Mouse (Mus musculus) E14TG2a.4 (cell line): ENCODE results near the gene Tnk2.

Source experiments
- H3K27me3 ChIP-seq: 2 replicates; pipeline ENCODE4 v1.6.1; 2014; ENCODE audit warnings: low read length, control low read depth; ENCODE audit not compliant: insufficient read depth
- H3K36me3 ChIP-seq: 2 replicates; pipeline ENCODE4 v1.6.1; 2014; ENCODE audit warnings: low read length, control low read depth; ENCODE audit not compliant: insufficient read depth
- H3K4me1 ChIP-seq: replicated peaks from 2 replicates; pipeline ENCODE4 v1.6.1; 2014; ENCODE audit warnings: low read depth, low read length, control low read depth
- H3K4me3 ChIP-seq: replicated peaks from 2 replicates; pipeline ENCODE4 v1.5.1; 2014; ENCODE audit warnings: mild to moderate bottlenecking, low read length
- H3K9me3 ChIP-seq: 2 replicates; pipeline ENCODE4 v1.6.1; 2014; ENCODE audit warnings: low read length, control low read depth
- CTCF ChIP-seq: conservative IDR thresholded peaks from 2 replicates; pipeline ENCODE4 v1.5.1; 2014; ENCODE audit warnings: low read length
- NANOG ChIP-seq: IDR thresholded peaks from 2 replicates; pipeline ENCODE4 v1.6.1; 2014; ENCODE audit warnings: borderline replicate concordance, low read length, mixed read lengths
- POU5F1 ChIP-seq: IDR thresholded peaks from 2 replicates; pipeline ENCODE4 v1.6.1; 2014; ENCODE audit warnings: low read length, borderline replicate concordance

Tnk2 gene

DNA sequence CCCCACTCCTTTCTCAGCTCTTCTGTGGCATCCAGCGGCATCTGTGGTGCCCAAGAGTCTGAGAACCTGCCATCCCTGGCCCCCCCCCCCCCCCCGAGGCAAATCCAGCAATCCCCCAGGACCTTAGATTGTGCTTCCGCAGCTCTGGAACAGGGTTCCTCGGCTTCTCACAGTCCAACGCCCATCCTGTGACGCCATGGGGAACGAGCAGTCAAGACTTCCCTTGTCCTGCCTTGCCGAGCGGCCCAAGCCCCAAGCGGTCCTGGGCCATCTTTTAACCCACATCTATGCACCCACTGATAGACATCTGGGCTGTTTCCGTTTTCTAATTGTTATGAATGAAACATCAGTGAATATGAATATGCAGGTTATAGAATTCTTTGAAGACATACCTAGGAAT, 68.5 kb downstream of the Tnk2 start:
- Histone ChIP-seq H3K27me3 (0 out of 2 replicates have a peak, but pooled peaks cover 9% of the 10 kb centered on the region), H3K9me3 (no peaks in the 10 kb centered on the region), H3K36me3 (no peaks in the 10 kb centered on the region), H3K4me1 (peaks cover 48% of the 10 kb centered on the region), H3K4me3 (0 out of 2 replicates have a peak overlapping the region, but pooled peaks have one; percentile 20)
- TF ChIP-seq CTCF (no peak), POU5F1 (no peak), NANOG (no peak)

DNA sequence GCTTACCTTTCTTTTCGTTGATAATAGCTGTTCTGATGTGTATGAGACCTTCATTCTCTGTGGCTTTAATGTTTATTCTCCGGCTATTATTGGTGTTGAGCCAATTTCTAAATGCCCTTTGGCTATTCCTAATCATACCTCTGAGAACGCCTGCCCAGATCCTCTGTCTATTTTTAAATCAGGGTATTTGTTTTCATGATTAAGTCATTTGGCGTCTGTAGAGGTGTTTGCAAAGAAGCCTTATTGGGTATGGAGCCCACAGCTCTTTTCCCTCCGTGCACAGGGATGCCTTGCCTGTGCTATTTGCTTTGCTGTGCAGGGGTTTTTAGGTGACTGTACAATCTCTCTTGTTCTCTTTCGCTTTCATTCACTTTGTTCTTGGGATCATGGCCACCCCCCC, 69.9 kb downstream of the Tnk2 start:
- H3K9me3 ChIP-seq = no peaks in the 10 kb centered on the region
- peaks cover 35% of the 10 kb centered on the region for H3K4me1 ChIP-seq
- TF ChIP-seq NANOG = no peak
- TF ChIP-seq CTCF = no peak
- no peak for TF ChIP-seq POU5F1
- no peak overlapping the region for H3K4me3 ChIP-seq
- 0 out of 2 replicates have a peak, but pooled peaks cover 10% of the 10 kb centered on the region for H3K27me3 ChIP-seq
- H3K36me3 ChIP-seq = no peaks in the 10 kb centered on the region

DNA sequence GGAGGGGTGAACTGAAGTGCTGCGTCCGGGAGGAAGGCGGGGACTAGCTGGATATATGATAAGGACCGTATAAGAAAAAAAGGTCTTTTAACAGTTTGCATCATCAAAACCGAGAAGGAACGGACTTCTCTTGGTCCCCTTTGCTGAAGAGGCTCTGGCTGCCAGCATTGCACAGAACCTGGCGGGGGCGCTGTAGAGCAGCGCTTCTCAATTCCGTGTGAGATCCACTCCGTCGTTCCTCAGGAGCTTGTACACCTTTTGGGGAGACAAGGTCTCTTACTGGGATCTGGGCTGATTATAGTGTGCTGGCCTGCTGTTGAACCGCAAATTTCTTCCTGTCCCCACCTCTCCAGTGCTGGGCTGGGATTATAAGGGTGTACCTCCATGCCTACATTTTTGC, 71.7 kb downstream of the Tnk2 start:
- TF ChIP-seq NANOG (no peak), CTCF (peak; percentile 92)
- Histone ChIP-seq H3K36me3 (no peaks in the 10 kb centered on the region), H3K9me3 (no peaks in the 10 kb centered on the region), H3K27me3 (0 out of 2 replicates have a peak, but pooled peaks cover 10% of the 10 kb centered on the region), H3K4me3 (peak overlapping the region; percentile 29; the same call in 1 of the 2 replicates), H3K4me1 (peaks cover 29% of the 10 kb centered on the region)

DNA sequence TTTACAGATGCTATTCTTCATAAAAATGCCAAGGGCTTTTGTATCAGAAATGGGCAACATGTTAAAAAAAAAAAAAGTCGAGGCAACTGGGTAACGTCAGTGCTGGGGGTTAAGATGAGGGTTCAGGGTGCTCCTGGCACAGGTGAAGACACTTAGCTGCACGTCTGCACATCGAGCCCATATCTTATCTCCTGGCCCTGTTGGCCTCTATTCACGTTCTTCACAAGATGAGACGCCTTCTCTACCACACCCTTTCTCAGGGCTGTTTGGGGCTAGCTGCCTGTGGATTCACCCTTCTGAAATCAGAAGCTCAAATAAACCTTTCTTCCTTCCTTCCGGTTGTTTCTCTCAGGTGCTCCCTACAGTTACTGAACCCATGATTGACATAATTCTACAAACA, 79.5 kb downstream of the Tnk2 start:
- no peaks in the 10 kb centered on the region for H3K27me3 ChIP-seq
- no peaks in the 10 kb centered on the region for H3K36me3 ChIP-seq
- H3K9me3 ChIP-seq = 0 out of 2 replicates have a peak, but pooled peaks cover 3% of the 10 kb centered on the region
- no peaks in the 10 kb centered on the region for H3K4me1 ChIP-seq
- TF ChIP-seq POU5F1 = no peak
- TF ChIP-seq CTCF = no peak
- TF ChIP-seq NANOG = no peak
- H3K4me3 ChIP-seq = no peak overlapping the region

DNA sequence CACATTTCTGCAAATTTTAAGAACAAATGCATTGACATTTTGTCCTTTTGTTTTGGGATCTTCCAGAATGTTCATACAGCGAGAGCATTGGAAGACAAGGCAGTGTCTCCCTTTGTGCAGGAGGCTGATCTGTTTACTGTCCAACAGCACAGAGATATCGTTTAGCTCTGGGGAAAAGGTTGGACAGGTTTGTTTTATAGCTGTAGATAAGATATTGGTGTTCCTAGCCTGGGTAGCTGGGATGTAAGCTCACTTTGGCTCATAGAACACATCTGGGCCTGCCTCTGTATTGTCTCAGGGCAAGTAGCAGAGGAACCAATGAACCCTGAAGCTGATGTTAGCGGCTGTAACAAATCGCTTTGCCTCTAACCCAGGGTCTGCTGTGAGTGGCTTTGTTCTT, 80.1 kb downstream of the Tnk2 start:
- H3K4me3 ChIP-seq = no peak overlapping the region
- no peaks in the 10 kb centered on the region for H3K27me3 ChIP-seq
- H3K4me1 ChIP-seq = no peaks in the 10 kb centered on the region
- H3K36me3 ChIP-seq = no peaks in the 10 kb centered on the region
- 0 out of 2 replicates have a peak, but pooled peaks cover 3% of the 10 kb centered on the region for H3K9me3 ChIP-seq
- TF ChIP-seq CTCF = no peak
- no peak for TF ChIP-seq POU5F1
- no peak for TF ChIP-seq NANOG

DNA sequence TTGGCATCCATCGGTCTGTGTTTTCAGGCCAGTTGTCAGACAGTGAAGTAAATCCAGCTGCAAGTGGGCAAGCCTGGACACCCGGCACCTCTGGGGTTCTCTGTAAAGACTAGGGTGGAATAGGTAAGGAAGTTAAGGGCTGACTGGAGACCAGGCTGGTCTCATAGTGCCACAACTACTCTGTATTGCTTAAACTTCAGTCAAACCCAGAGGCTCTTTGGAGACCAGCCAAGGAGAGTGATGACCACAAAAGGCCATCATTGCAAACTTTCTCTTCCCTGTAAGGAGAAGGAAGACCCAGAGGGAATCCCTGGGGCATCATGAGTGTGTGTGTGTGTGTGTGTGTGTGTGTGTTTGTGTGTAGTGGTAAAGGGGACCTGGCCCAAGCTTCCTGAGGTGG, 80.6 kb downstream of the Tnk2 start:
- H3K4me3 ChIP-seq = no peak overlapping the region
- H3K27me3 ChIP-seq = no peaks in the 10 kb centered on the region
- no peak for TF ChIP-seq CTCF
- no peak for TF ChIP-seq POU5F1
- TF ChIP-seq NANOG = no peak

DNA sequence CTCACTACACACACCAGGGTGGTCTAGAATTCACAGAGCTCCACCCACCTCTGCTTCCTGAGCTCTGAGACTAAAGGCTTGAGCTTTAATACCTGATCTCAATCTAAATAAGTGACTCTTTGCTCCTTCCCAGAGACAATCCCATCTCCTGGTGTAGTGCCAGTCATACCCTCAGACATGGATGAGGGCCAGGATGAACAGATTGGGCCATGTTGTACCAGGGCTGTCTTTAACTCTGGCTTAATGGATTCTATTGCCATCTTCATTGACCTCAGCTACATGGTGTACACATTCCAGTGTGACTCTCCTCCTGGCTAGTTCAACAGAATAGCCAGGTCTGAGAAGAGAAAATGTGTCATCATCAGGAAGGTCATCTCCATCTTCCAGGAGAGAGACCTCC, 82.8 kb downstream of the Tnk2 start:
- TF ChIP-seq CTCF (no peak), NANOG (no peak), POU5F1 (no peak)
- peaks cover under 1% of the 10 kb centered on the region for H3K4me1 ChIP-seq
- H3K27me3 ChIP-seq = no peaks in the 10 kb centered on the region
- H3K36me3 ChIP-seq = no peaks in the 10 kb centered on the region
- H3K4me3 ChIP-seq = no peak overlapping the region
- H3K9me3 ChIP-seq = 0 out of 2 replicates have a peak, but pooled peaks cover 3% of the 10 kb centered on the region

More for the DNA sequence above, 80.6 kb downstream of the Tnk2 start:
- no peaks in the 10 kb centered on the region for H3K4me1 ChIP-seq
- H3K9me3 ChIP-seq = 0 out of 2 replicates have a peak, but pooled peaks cover 3% of the 10 kb centered on the region
- no peaks in the 10 kb centered on the region for H3K36me3 ChIP-seq

DNA sequence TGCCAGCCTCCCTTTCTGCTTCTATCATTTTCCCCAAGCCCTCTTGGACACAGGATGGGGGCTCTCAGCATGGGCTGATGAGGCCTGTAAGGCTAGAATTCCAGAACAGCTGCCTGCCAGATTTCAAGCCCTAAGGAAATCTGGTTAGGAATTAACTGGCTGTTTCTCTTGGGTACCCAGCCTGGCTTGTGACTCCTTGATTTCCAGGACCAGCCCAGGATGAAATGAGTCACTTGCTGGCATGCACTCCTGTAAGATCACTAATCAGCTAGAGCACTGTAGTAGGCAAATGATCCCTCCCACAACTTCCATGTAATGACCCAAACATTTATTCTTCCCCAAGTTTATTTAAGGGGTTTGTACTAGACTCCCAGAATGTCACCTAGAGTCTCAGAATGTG, 84.6 kb downstream of the Tnk2 start:
- Histone ChIP-seq H3K4me3 (no peak overlapping the region), H3K27me3 (no peaks in the 10 kb centered on the region), H3K9me3 (0 out of 2 replicates have a peak, but pooled peaks cover 3% of the 10 kb centered on the region), H3K36me3 (no peaks in the 10 kb centered on the region), H3K4me1 (peaks cover 8% of the 10 kb centered on the region)
- TF ChIP-seq CTCF (no peak), NANOG (no peak), POU5F1 (no peak)

DNA sequence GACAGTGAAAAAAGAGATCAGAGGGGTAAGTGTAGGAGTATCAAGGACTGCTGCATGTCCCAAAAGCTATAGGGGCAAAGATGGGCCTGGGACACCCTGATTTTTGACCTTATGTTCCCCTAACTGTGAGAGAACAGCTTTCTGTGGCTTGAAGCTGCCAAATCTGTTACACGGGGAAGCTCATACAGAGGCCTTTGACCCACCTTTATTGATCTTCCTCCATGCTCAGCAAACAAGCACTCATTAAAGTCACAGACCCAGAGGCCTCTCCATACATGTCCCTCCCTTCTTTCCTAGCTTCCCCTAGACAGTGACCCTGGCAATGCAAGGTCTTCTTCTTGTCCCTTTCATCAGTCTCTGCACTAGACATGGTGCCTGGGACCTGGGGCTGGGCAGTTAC, 85.1 kb downstream of the Tnk2 start:
- Histone ChIP-seq H3K4me1 (peaks cover 8% of the 10 kb centered on the region), H3K9me3 (0 out of 2 replicates have a peak, but pooled peaks cover under 1% of the 10 kb centered on the region), H3K27me3 (no peaks in the 10 kb centered on the region), H3K36me3 (no peaks in the 10 kb centered on the region), H3K4me3 (no peak overlapping the region)
- TF ChIP-seq POU5F1 (no peak), NANOG (no peak), CTCF (no peak)
